ENCODE assay signal across 9 mouse cellular contexts in the genomic region with DNA sequence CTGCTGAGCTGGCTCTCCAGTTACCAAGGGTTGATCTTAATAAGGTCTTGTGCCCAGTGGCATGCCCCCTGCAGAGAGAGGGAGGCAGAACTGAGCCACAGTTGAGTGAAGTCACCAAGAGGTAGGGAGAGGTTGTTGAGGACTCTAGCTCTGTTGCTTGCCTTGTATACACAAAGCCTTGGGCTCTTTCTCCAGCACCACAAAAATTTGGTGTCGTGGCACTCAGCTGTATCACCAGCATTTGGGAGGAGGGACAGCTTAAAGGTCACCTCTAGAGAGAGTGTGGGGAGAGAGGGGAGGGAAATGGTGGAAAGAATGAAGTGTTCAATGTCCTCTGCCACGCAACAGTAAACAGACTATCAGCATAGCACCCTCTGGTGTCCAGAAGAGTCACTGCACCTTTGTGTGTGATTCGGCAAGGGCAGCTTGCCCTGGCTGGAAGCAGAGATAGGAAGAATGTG. TPM values are rescaled to one million over a fixed set of nuclear protein-coding genes. Genes with fewer than 3 reads are reported as not detected.
DNase-seq lines count a peak whose midpoint lies in the region; ATAC-seq lines count a peak whose summit lies in the region.
"Had no signal": no experiment of that assay in that cellular context is flagged by ENCODE, and none has a peak within 500 bp of the region (broad histone marks: within the 10 kb centered on the region; RNA-seq: fewer than 3 reads in every experiment).

No protein-coding gene starts in this region.

- 9% methylated on average over 3 of the region's 3 CpGs for WGBS in hindbrain, embryonic 12.5 days

- H3K9ac ChIP-seq in hindbrain, embryonic 12.5 days = no peak overlapping the region
- H3K9ac ChIP-seq: limb, embryonic 15.5 days had no signal

- peak; percentile 76 for DNase-seq in MEL-GATA-1-ER (ENCODE audit: extremely low read depth, low read depth)
- peak; percentile 77 for DNase-seq in cerebellum, adult 8-10 months
- DNase-seq in frontal cortex, postnatal 14 days (ENCODE audit: low spot score in 2 of 2) = peak; percentile 22 to 69
- DNase-seq in layer of hippocampus, postnatal 10 days (ENCODE audit: low spot score in 2 of 2) = peak; percentile 79 to 81
- DNase-seq in lung, postnatal 10 days = peak; percentile 82
- peak; percentile 57 for DNase-seq in ovary, postnatal 36 days (ENCODE audit: low spot score)
- DNase-seq in thymus, postnatal 25 days = peak; percentile 77

- no peak overlapping the region for H3K27ac ChIP-seq in hindbrain, embryonic 12.5 days
- H3K27ac ChIP-seq: limb, embryonic 15.5 days had no signal

- no peak overlapping the region for H3K4me3 ChIP-seq in hindbrain, embryonic 12.5 days
- H3K4me3 ChIP-seq: limb, embryonic 15.5 days had no signal

- H3K27me3 ChIP-seq in hindbrain, embryonic 12.5 days = no peaks in the 10 kb centered on the region
- H3K27me3 ChIP-seq: limb, embryonic 15.5 days had no signal

- no peak overlapping the region for H3K4me2 ChIP-seq in hindbrain, embryonic 12.5 days (replicated peaks)
- H3K4me2 ChIP-seq: limb, embryonic 15.5 days had no signal

- peaks cover 6% of the 10 kb centered on the region; the same call in 1 of the 2 replicates for H3K36me3 ChIP-seq in hindbrain, embryonic 12.5 days
- H3K36me3 ChIP-seq: limb, embryonic 15.5 days had no signal

- H3K9me3 ChIP-seq in hindbrain, embryonic 12.5 days (replicated peaks) = no peaks in the 10 kb centered on the region
- H3K9me3 ChIP-seq: limb, embryonic 15.5 days had no signal

- H3K4me1 ChIP-seq in hindbrain, embryonic 12.5 days = peaks cover 2% of the 10 kb centered on the region; the same call in 1 of the 2 replicates
- H3K4me1 ChIP-seq: limb, embryonic 15.5 days had no signal

- peak; percentile 68 for ATAC-seq in hindbrain, embryonic 12.5 days (ENCODE audit: low FRiP score)

RNA-seq across cellular contexts. Expression of a gene that starts 9.2 kb away (rescaled TPM):
- 19.3 and 20.0 TPM in 2 replicates for polyA plus RNA-seq in hindbrain, embryonic 12.5 days (2016; fragmentation: Nextera tagmentation; extraction: Ambion mirVana)
- total RNA-seq in layer of hippocampus, postnatal 10 days (2021) = 10 to 100 TPM; 12.6 to 15.8 TPM

RNA-seq across cellular contexts. Expression of a gene that starts 54.5 kb away (rescaled TPM):
- polyA plus RNA-seq in hindbrain, embryonic 12.5 days (2016; fragmentation: Nextera tagmentation; extraction: Ambion mirVana) = not detected in 2 replicates
- under 1 TPM; 0.05 to 0.11 TPM for total RNA-seq in layer of hippocampus, postnatal 10 days (2021)

RNA-seq across cellular contexts. Expression of a gene that starts 55.0 kb away (rescaled TPM):
- polyA plus RNA-seq in hindbrain, embryonic 12.5 days (2016; fragmentation: Nextera tagmentation; extraction: Ambion mirVana) = not detected in 2 replicates
- under 1 TPM in 1 of 2 experiments, not detected in 1; 0.20 TPM for total RNA-seq in layer of hippocampus, postnatal 10 days (2021)

RNA-seq across cellular contexts. Expression of a gene that starts 57.6 kb away (rescaled TPM):
- not detected in 2 replicates for polyA plus RNA-seq in hindbrain, embryonic 12.5 days (2016; fragmentation: Nextera tagmentation; extraction: Ambion mirVana)
- total RNA-seq in layer of hippocampus, postnatal 10 days (2021) = not detected
- polyA plus RNA-seq: limb, embryonic 15.5 days had no signal

RNA-seq across cellular contexts. Expression of a gene that starts 57.7 kb away (rescaled TPM):
- polyA plus RNA-seq in hindbrain, embryonic 12.5 days (2016; fragmentation: Nextera tagmentation; extraction: Ambion mirVana) = not detected in 2 replicates
- not detected for total RNA-seq in layer of hippocampus, postnatal 10 days (2021)
- polyA plus RNA-seq: limb, embryonic 15.5 days had no signal
